ENCODE assay signal across 16 mouse cellular contexts in the genomic region with DNA sequence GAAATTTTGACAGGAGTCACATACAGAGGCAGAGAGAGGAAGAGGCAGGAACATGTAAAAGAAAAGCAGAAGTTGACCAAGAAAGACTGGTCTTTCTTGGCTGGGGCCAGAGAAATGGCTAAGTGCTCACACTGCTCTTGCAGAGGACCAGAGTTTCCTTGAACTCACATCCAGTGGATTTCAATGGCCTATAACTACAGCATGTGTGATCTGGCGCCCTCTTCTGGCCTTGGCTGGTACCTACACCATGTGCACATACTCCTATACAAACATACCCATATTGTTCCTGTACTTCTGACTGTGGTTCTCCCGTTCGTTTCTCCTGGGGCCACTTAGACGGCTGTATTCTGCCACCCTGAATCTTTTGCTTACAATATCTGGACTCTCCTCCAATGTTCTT. TPM values are rescaled to one million over a fixed set of nuclear protein-coding genes. Genes with fewer than 3 reads are reported as not detected.
DNase-seq lines count a peak whose midpoint lies in the region; ATAC-seq and TF ChIP-seq lines count a peak whose summit lies in the region.
"Had no signal": no experiment of that assay in that cellular context is flagged by ENCODE, and none has a peak within 500 bp of the region (broad histone marks: within the 10 kb centered on the region; RNA-seq: fewer than 3 reads in every experiment).

No protein-coding gene starts in this region.

- H3K27ac ChIP-seq in forebrain, postnatal 0 days (ENCODE audit: low read depth, low read length): no peak overlapping the region
- no peak overlapping the region for H3K27ac ChIP-seq in forebrain, embryonic 10.5 days
- H3K27ac ChIP-seq in midbrain, postnatal 0 days (ENCODE audit: low read depth, low read length): no peak overlapping the region
- no peak overlapping the region for H3K27ac ChIP-seq in midbrain, embryonic 11.5 days (ENCODE audit: low read depth, low read length)
- H3K27ac ChIP-seq in hindbrain, embryonic 10.5 days: no peak overlapping the region
- H3K27ac ChIP-seq: heart, embryonic 10.5 days; hindbrain, embryonic 14.5 days; liver, embryonic 15.5 days had no signal

- no peak overlapping the region for H3K4me3 ChIP-seq in forebrain, postnatal 0 days (ENCODE audit: low read depth, low read length)
- H3K4me3 ChIP-seq in forebrain, embryonic 10.5 days: no peak overlapping the region
- H3K4me3 ChIP-seq in midbrain, postnatal 0 days (ENCODE audit: low read depth, low read length): no peak overlapping the region
- H3K4me3 ChIP-seq in midbrain, embryonic 11.5 days (ENCODE audit: low read depth, low read length): no peak overlapping the region
- no peak overlapping the region for H3K4me3 ChIP-seq in hindbrain, embryonic 10.5 days
- H3K4me3 ChIP-seq: heart, embryonic 10.5 days; liver, embryonic 15.5 days; megakaryocyte, embryonic 14.5 days had no signal

- H3K27me3 ChIP-seq in forebrain, postnatal 0 days (ENCODE audit: insufficient read depth, low read length): no peaks in the 10 kb centered on the region
- 0 out of 2 replicates have a peak, but pooled peaks cover 8% of the 10 kb centered on the region for H3K27me3 ChIP-seq in forebrain, embryonic 10.5 days (ENCODE audit: poor library complexity, severe bottlenecking)
- no peaks in the 10 kb centered on the region for H3K27me3 ChIP-seq in midbrain, postnatal 0 days (ENCODE audit: insufficient read depth, low read length)
- H3K27me3 ChIP-seq in midbrain, embryonic 11.5 days (ENCODE audit: control insufficient read depth, insufficient read depth, low read length): no peaks in the 10 kb centered on the region
- H3K27me3 ChIP-seq in hindbrain, embryonic 10.5 days (ENCODE audit: insufficient read depth, poor library complexity, severe bottlenecking): no peaks in the 10 kb centered on the region; the same call in 1 of the 2 replicates

- no peak overlapping the region for H3K4me2 ChIP-seq in forebrain, postnatal 0 days (ENCODE audit: low read depth)
- H3K4me2 ChIP-seq in midbrain, postnatal 0 days (ENCODE audit: low read depth, low read length, poor library complexity, severe bottlenecking): no peak overlapping the region
- H3K4me2 ChIP-seq in midbrain, embryonic 11.5 days: no peak overlapping the region
- H3K4me2 ChIP-seq: hindbrain, embryonic 14.5 days; liver, embryonic 15.5 days had no signal

- no peak for ATAC-seq in forebrain, postnatal 0 days
- ATAC-seq in midbrain, postnatal 0 days (ENCODE audit: low FRiP score): no peak
- ATAC-seq in midbrain, embryonic 11.5 days (ENCODE audit: low FRiP score): no peak
- 0 out of 2 replicates have a peak, but pooled peaks have one; percentile 9 for ATAC-seq in common myeloid progenitor, adult 5-6 weeks (replicated peaks; ENCODE audit: low read depth, poor library complexity, severe bottlenecking)
- no peak for ATAC-seq in erythroblast, adult 5-6 weeks (replicated peaks; ENCODE audit: low FRiP score, poor library complexity, severe bottlenecking)

- no peaks in the 10 kb centered on the region for H3K9me3 ChIP-seq in forebrain, postnatal 0 days (ENCODE audit: low read length)
- peaks cover 14% of the 10 kb centered on the region; the same call in 1 of the 2 replicates for H3K9me3 ChIP-seq in forebrain, embryonic 10.5 days
- H3K9me3 ChIP-seq in midbrain, postnatal 0 days (ENCODE audit: low read length): 0 out of 2 replicates have a peak, but pooled peaks cover 2% of the 10 kb centered on the region
- H3K9me3 ChIP-seq in midbrain, embryonic 11.5 days (ENCODE audit: control insufficient read depth, low read length): peaks cover 3% of the 10 kb centered on the region; the same call in 1 of the 2 replicates
- peaks cover 23% of the 10 kb centered on the region for H3K9me3 ChIP-seq in hindbrain, embryonic 10.5 days
- H3K9me3 ChIP-seq: liver, embryonic 15.5 days had no signal

- no peaks in the 10 kb centered on the region for H3K4me1 ChIP-seq in forebrain, postnatal 0 days (ENCODE audit: insufficient read depth)
- H3K4me1 ChIP-seq in forebrain, embryonic 10.5 days: peaks cover 7% of the 10 kb centered on the region; the same call in 1 of the 2 replicates
- no peaks in the 10 kb centered on the region for H3K4me1 ChIP-seq in midbrain, postnatal 0 days (ENCODE audit: insufficient read depth, low read length)
- H3K4me1 ChIP-seq in midbrain, embryonic 11.5 days (ENCODE audit: control insufficient read depth, insufficient read depth, low read length): no peaks in the 10 kb centered on the region
- peaks cover 3% of the 10 kb centered on the region; the same call in 1 of the 2 replicates for H3K4me1 ChIP-seq in hindbrain, embryonic 10.5 days (replicated peaks)

- H3K36me3 ChIP-seq in forebrain, postnatal 0 days (ENCODE audit: insufficient read depth): no peaks in the 10 kb centered on the region
- no peaks in the 10 kb centered on the region for H3K36me3 ChIP-seq in forebrain, embryonic 10.5 days (replicated peaks)
- H3K36me3 ChIP-seq in midbrain, postnatal 0 days (ENCODE audit: insufficient read depth, low read length): no peaks in the 10 kb centered on the region
- H3K36me3 ChIP-seq in midbrain, embryonic 11.5 days (ENCODE audit: control insufficient read depth, insufficient read depth, low read length): no peaks in the 10 kb centered on the region
- no peaks in the 10 kb centered on the region for H3K36me3 ChIP-seq in hindbrain, embryonic 10.5 days
- H3K36me3 ChIP-seq: heart, embryonic 10.5 days; liver, embryonic 15.5 days had no signal

- WGBS in forebrain, postnatal 0 days: 63% methylated on average over 4 of the region's 4 CpGs
- WGBS in forebrain, embryonic 10.5 days: 69% methylated on average over 4 of the region's 4 CpGs
- WGBS in midbrain, postnatal 0 days: 67% methylated on average over 4 of the region's 4 CpGs
- WGBS in midbrain, embryonic 11.5 days: 63% methylated on average over 4 of the region's 4 CpGs
- WGBS in hindbrain, embryonic 10.5 days: 63% methylated on average over 4 of the region's 4 CpGs

- peak; percentile 42 for TF ChIP-seq CTCF in forebrain, postnatal 0 days (IDR thresholded peaks at IDR 0.05; ENCODE audit: low read depth)
- TF ChIP-seq CTCF in midbrain, postnatal 0 days (IDR thresholded peaks at IDR 0.05): peak; percentile 35

- no peak overlapping the region for H3K9ac ChIP-seq in forebrain, postnatal 0 days
- H3K9ac ChIP-seq in midbrain, postnatal 0 days (replicated peaks; ENCODE audit: low read length, poor library complexity, severe bottlenecking): no peak overlapping the region
- H3K9ac ChIP-seq in midbrain, embryonic 11.5 days (ENCODE audit: low read length): no peak overlapping the region
- H3K9ac ChIP-seq: hindbrain, embryonic 14.5 days; liver, embryonic 15.5 days had no signal

- no peak for DNase-seq in forebrain, postnatal 0 days
- no peak for DNase-seq in forebrain, embryonic 10.5 days (ENCODE audit: extremely low spot score, low spot score)
- no peak for DNase-seq in midbrain, postnatal 0 days (ENCODE audit: low spot score)
- no peak for DNase-seq in midbrain, embryonic 11.5 days (ENCODE audit: low spot score, missing footprints)
- DNase-seq in testis, postnatal 14 days (ENCODE audit: low spot score): peak; percentile 34
- DNase-seq in hindbrain, embryonic 10.5 days (ENCODE audit: low spot score): no peak
- DNase-seq: cerebellum, adult 18-20 months; layer of hippocampus, adult 9-11 months had no signal

RNA-seq across cellular contexts. Expression of a gene that starts 9.1 kb away (rescaled TPM):
- total RNA-seq in forebrain, postnatal 0 days (2014; rRNA removed): 1.2 and 1.5 TPM in 2 replicates
- polyA plus RNA-seq in forebrain, postnatal 0 days (2015; fragmentation: Nextera tagmentation; extraction: Ambion mirVana): 0.88 and 1.1 TPM in 2 replicates
- polyA plus RNA-seq in forebrain, embryonic 10.5 days (2016; fragmentation: Nextera tagmentation; extraction: Ambion mirVana): 3.8 and 5.1 TPM in 2 replicates
- total RNA-seq in midbrain, postnatal 0 days (2014; rRNA removed): 0.27 and 2.5 TPM in 2 replicates
- polyA plus RNA-seq in midbrain, postnatal 0 days (2015; fragmentation: Nextera tagmentation; extraction: Ambion mirVana): 0.81 and 1.1 TPM in 2 replicates
- 2.8 and 3.4 TPM in 2 replicates for polyA plus RNA-seq in midbrain, embryonic 11.5 days (2014; fragmentation: Nextera tagmentation; extraction: Ambion mirVana)
- 70.8 and 84.9 TPM in 2 replicates for total RNA-seq in common myeloid progenitor, adult 5-6 weeks (2017)
- polyA plus RNA-seq in hindbrain, embryonic 10.5 days (2016; fragmentation: Nextera tagmentation; extraction: Ambion mirVana): 3.9 and 4.2 TPM in 2 replicates
- total RNA-seq in erythroblast, adult 5-6 weeks (2015; ENCODE audit: low replicate concordance): 102 and 125 TPM in 2 replicates
- 244 and 272 TPM in 2 replicates for total RNA-seq in erythroblast, adult 5-6 weeks (2017; ENCODE audit: low replicate concordance)

RNA-seq across cellular contexts. Expression of a gene that starts 12.0 kb away (rescaled TPM):
- total RNA-seq in forebrain, postnatal 0 days (2014; rRNA removed): not detected in 2 replicates
- polyA plus RNA-seq in forebrain, postnatal 0 days (2015; fragmentation: Nextera tagmentation; extraction: Ambion mirVana): not detected in 2 replicates
- polyA plus RNA-seq in forebrain, embryonic 10.5 days (2016; fragmentation: Nextera tagmentation; extraction: Ambion mirVana): not detected in 2 replicates
- total RNA-seq in midbrain, postnatal 0 days (2014; rRNA removed): 0.44 TPM in 1 of 2 replicates, not detected in the other
- polyA plus RNA-seq in midbrain, postnatal 0 days (2015; fragmentation: Nextera tagmentation; extraction: Ambion mirVana): not detected in 2 replicates
- not detected in 2 replicates for polyA plus RNA-seq in midbrain, embryonic 11.5 days (2014; fragmentation: Nextera tagmentation; extraction: Ambion mirVana)
- not detected in 2 replicates for total RNA-seq in common myeloid progenitor, adult 5-6 weeks (2017)
- not detected in 2 replicates for polyA plus RNA-seq in hindbrain, embryonic 10.5 days (2016; fragmentation: Nextera tagmentation; extraction: Ambion mirVana)
- not detected in 2 replicates for total RNA-seq in erythroblast, adult 5-6 weeks (2015; ENCODE audit: low replicate concordance)
- total RNA-seq in erythroblast, adult 5-6 weeks (2017; ENCODE audit: low replicate concordance): not detected in 2 replicates
- total RNA-seq: left cerebral cortex, postnatal 36 days had no signal
- polyA plus RNA-seq: heart, embryonic 10.5 days; hindbrain, embryonic 14.5 days; kidney, embryonic 14.5 days; liver, embryonic 15.5 days had no signal

RNA-seq across cellular contexts. Expression of a gene that starts 27.3 kb away (rescaled TPM):
- not detected in 2 replicates for total RNA-seq in forebrain, postnatal 0 days (2014; rRNA removed)
- not detected in 2 replicates for polyA plus RNA-seq in forebrain, postnatal 0 days (2015; fragmentation: Nextera tagmentation; extraction: Ambion mirVana)
- polyA plus RNA-seq in forebrain, embryonic 10.5 days (2016; fragmentation: Nextera tagmentation; extraction: Ambion mirVana): 0.17 TPM in 1 of 2 replicates, not detected in the other
- total RNA-seq in midbrain, postnatal 0 days (2014; rRNA removed): not detected in 2 replicates
- 0.19 TPM in 1 of 2 replicates, not detected in the other for polyA plus RNA-seq in midbrain, postnatal 0 days (2015; fragmentation: Nextera tagmentation; extraction: Ambion mirVana)
- polyA plus RNA-seq in midbrain, embryonic 11.5 days (2014; fragmentation: Nextera tagmentation; extraction: Ambion mirVana): 0.26 TPM in 1 of 2 replicates, not detected in the other
- total RNA-seq in common myeloid progenitor, adult 5-6 weeks (2017): not detected in 2 replicates
- polyA plus RNA-seq in hindbrain, embryonic 10.5 days (2016; fragmentation: Nextera tagmentation; extraction: Ambion mirVana): 0.25 TPM in 1 of 2 replicates, not detected in the other
- total RNA-seq in erythroblast, adult 5-6 weeks (2015; ENCODE audit: low replicate concordance): not detected in 2 replicates
- not detected in 2 replicates for total RNA-seq in erythroblast, adult 5-6 weeks (2017; ENCODE audit: low replicate concordance)
- total RNA-seq: left cerebral cortex, postnatal 36 days had no signal
- polyA plus RNA-seq: heart, embryonic 10.5 days; liver, embryonic 15.5 days had no signal

RNA-seq across cellular contexts. Expression of a gene that starts 38.4 kb away (rescaled TPM):
- total RNA-seq in forebrain, postnatal 0 days (2014; rRNA removed): 23.9 and 31.8 TPM in 2 replicates
- polyA plus RNA-seq in forebrain, postnatal 0 days (2015; fragmentation: Nextera tagmentation; extraction: Ambion mirVana): 25.2 and 28.5 TPM in 2 replicates
- 26.5 and 28.5 TPM in 2 replicates for polyA plus RNA-seq in forebrain, embryonic 10.5 days (2016; fragmentation: Nextera tagmentation; extraction: Ambion mirVana)
- total RNA-seq in midbrain, postnatal 0 days (2014; rRNA removed): 34.2 and 50.0 TPM in 2 replicates
- polyA plus RNA-seq in midbrain, postnatal 0 days (2015; fragmentation: Nextera tagmentation; extraction: Ambion mirVana): 28.7 and 30.1 TPM in 2 replicates
- polyA plus RNA-seq in midbrain, embryonic 11.5 days (2014; fragmentation: Nextera tagmentation; extraction: Ambion mirVana): 18.7 and 20.9 TPM in 2 replicates
- total RNA-seq in common myeloid progenitor, adult 5-6 weeks (2017): 25.2 and 33.1 TPM in 2 replicates
- polyA plus RNA-seq in hindbrain, embryonic 10.5 days (2016; fragmentation: Nextera tagmentation; extraction: Ambion mirVana): 27.4 and 32.7 TPM in 2 replicates
- total RNA-seq in erythroblast, adult 5-6 weeks (2015; ENCODE audit: low replicate concordance): 9.6 and 11.1 TPM in 2 replicates
- total RNA-seq in erythroblast, adult 5-6 weeks (2017; ENCODE audit: low replicate concordance): 13.3 and 16.0 TPM in 2 replicates

RNA-seq across cellular contexts. Expression of a gene that starts 44.5 kb away (rescaled TPM):
- total RNA-seq in forebrain, postnatal 0 days (2014; rRNA removed): 15.8 and 16.9 TPM in 2 replicates
- polyA plus RNA-seq in forebrain, postnatal 0 days (2015; fragmentation: Nextera tagmentation; extraction: Ambion mirVana): 19.3 and 21.2 TPM in 2 replicates
- polyA plus RNA-seq in forebrain, embryonic 10.5 days (2016; fragmentation: Nextera tagmentation; extraction: Ambion mirVana): 12.9 and 13.2 TPM in 2 replicates
- 13.3 and 25.0 TPM in 2 replicates for total RNA-seq in midbrain, postnatal 0 days (2014; rRNA removed)
- polyA plus RNA-seq in midbrain, postnatal 0 days (2015; fragmentation: Nextera tagmentation; extraction: Ambion mirVana): 17.4 and 22.9 TPM in 2 replicates
- polyA plus RNA-seq in midbrain, embryonic 11.5 days (2014; fragmentation: Nextera tagmentation; extraction: Ambion mirVana): 13.0 and 14.3 TPM in 2 replicates
- 2.4 and 6.5 TPM in 2 replicates for total RNA-seq in common myeloid progenitor, adult 5-6 weeks (2017)
- polyA plus RNA-seq in hindbrain, embryonic 10.5 days (2016; fragmentation: Nextera tagmentation; extraction: Ambion mirVana): 10.8 and 13.2 TPM in 2 replicates
- 1.0 TPM in 1 of 2 replicates, not detected in the other for total RNA-seq in erythroblast, adult 5-6 weeks (2015; ENCODE audit: low replicate concordance)
- 0.34 and 1.3 TPM in 2 replicates for total RNA-seq in erythroblast, adult 5-6 weeks (2017; ENCODE audit: low replicate concordance)
